Mouse (Mus musculus) stomach, embryonic 14.5 days (tissue): ENCODE measurements around the gene Mmp15. TPM values are rescaled to one million over a fixed set of nuclear protein-coding genes. Genes with fewer than 3 reads are reported as not detected.

Experiments
- ATAC-seq: fragments of 200-750 bp; cut with Nextera tagmentation; 2 replicates; pipeline ENCODE4 v1.8.0; 2017; ENCODE audit warnings: low read depth, moderate TSS enrichment; ENCODE audit not compliant: insufficient number of reproducible peaks, insufficient read depth, low FRiP score
- H3K27ac ChIP-seq: fragments of 300-500 bp; sonication (generic); 2 replicates; pipeline ENCODE4 v1.5.1; 2014; ENCODE audit warnings: mild to moderate bottlenecking, low read length, moderate library complexity, mixed read lengths
- H3K27me3 ChIP-seq: fragments of 300-500 bp; sonication (generic); 2 replicates; pipeline ENCODE4 v1.6.1; 2014; ENCODE audit warnings: low read length, control low read depth, mixed read lengths; ENCODE audit not compliant: control insufficient read depth, insufficient read depth
- H3K36me3 ChIP-seq: fragments of 300-500 bp; sonication (generic); 2 replicates; pipeline ENCODE4 v1.6.1; 2014; ENCODE audit warnings: mild to moderate bottlenecking, control low read depth, low read length, moderate library complexity, mixed read lengths; ENCODE audit not compliant: control insufficient read depth, insufficient read depth
- H3K4me1 ChIP-seq: fragments of 300-500 bp; sonication (generic); 2 replicates; pipeline ENCODE4 v1.6.1; 2014; ENCODE audit warnings: low read length, control low read depth, mixed read lengths; ENCODE audit not compliant: control insufficient read depth, insufficient read depth
- H3K4me2 ChIP-seq: fragments of 300-500 bp; sonication (generic); replicated peaks from 2 replicates; pipeline ENCODE4 v1.6.1; 2014; ENCODE audit warnings: low read depth, low read length, control low read depth
- H3K4me3 ChIP-seq: fragments of 300-500 bp; sonication (generic); 2 replicates; pipeline ENCODE4 v1.5.1; 2014; ENCODE audit warnings: low read depth, low read length, control low read depth
- H3K9ac ChIP-seq: fragments of 300-500 bp; sonication (generic); replicated peaks from 2 replicates; pipeline ENCODE4 v1.6.1; 2014; ENCODE audit warnings: low read depth, mild to moderate bottlenecking, control low read depth, low read length, moderate library complexity, mixed read lengths
- H3K9me3 ChIP-seq: fragments of 300-500 bp; sonication (generic); 2 replicates; pipeline ENCODE4 v1.6.1; 2016; ENCODE audit warnings: low read depth, low read length, control low read depth; ENCODE audit not compliant: control insufficient read depth
- WGBS: fragments of 180-500 bp; shearing (Covaris S2); extraction: QIAGEN DNeasy Blood & Tissue Kit; methylation state at CpG from one replicate; pipeline ENCODE4 v1.1.7; 2014; 5-methylcytosine and 5-hydroxymethylcytosine counted together
- polyA plus RNA-seq: library from polyadenylated mRNA; unstranded; fragments of >200 nt; fragmentation: Nextera tagmentation; extraction: Ambion mirVana; gene quantifications from 2 replicates; pipeline ENCODE4 v1.2.1, GENCODE M21; 2014

Mmp15 gene
- polyA plus RNA-seq, 1 experiment from 2014 or later, result 21.5 TPM

GRCm38 (mm10) chr8:95315350-95315749, 36.7 kb upstream of the Mmp15 start:
- WGBS, result 95% methylated on average over 1 of the region's 1 CpGs
- Histone ChIP-seq H3K36me3 (no peaks in the 10 kb centered on the region), H3K27me3 (no peaks in the 10 kb centered on the region), H3K27ac (no peak overlapping the region), H3K4me1 (no peaks in the 10 kb centered on the region), H3K4me3 (no peak overlapping the region), H3K4me2 (no peak overlapping the region), H3K9ac (no peak overlapping the region), H3K9me3 (no peaks in the 10 kb centered on the region)
- no peak for ATAC-seq

GRCm38 (mm10) chr8:95320224-95321139, 31.6 kb upstream of the Mmp15 start:
- H3K9ac ChIP-seq, result peak overlapping the region; percentile 30; the same call in 1 of the 2 replicates
- peak overlapping the region; percentile 36 for H3K4me3 ChIP-seq
- peak; percentile 81 for ATAC-seq
- H3K27ac ChIP-seq, result no peak overlapping the region
- peaks cover 9% of the 10 kb centered on the region; the same call in 1 of the 2 replicates for H3K4me1 ChIP-seq
- peak overlapping the region; percentile 96 for H3K4me2 ChIP-seq
- H3K27me3 ChIP-seq, result no peaks in the 10 kb centered on the region
- peaks cover 14% of the 10 kb centered on the region for H3K36me3 ChIP-seq
- WGBS, result 2% methylated on average over 41 of the region's 41 CpGs
- no peaks in the 10 kb centered on the region for H3K9me3 ChIP-seq

- H3K27ac ChIP-seq, result no peak overlapping the region
- ATAC-seq, result no peak
- H3K4me1 ChIP-seq, result peaks cover 9% of the 10 kb centered on the region; the same call in 1 of the 2 replicates
- no peaks in the 10 kb centered on the region for H3K9me3 ChIP-seq
- H3K4me3 ChIP-seq, result no peak overlapping the region
- H3K27me3 ChIP-seq, result no peaks in the 10 kb centered on the region
- peaks cover 38% of the 10 kb centered on the region for H3K36me3 ChIP-seq
- WGBS, result 81% methylated on average over 3 of the region's 3 CpGs
- H3K9ac ChIP-seq, result no peak overlapping the region
- H3K4me2 ChIP-seq, result no peak overlapping the region
These were observed 28.9 kb upstream of the Mmp15 start for GRCm38 (mm10) chr8:95323201-95323600.

GRCm38 (mm10) chr8:95324646-95325045, 27.4 kb upstream of the Mmp15 start:
- no peak overlapping the region for H3K27ac ChIP-seq

GRCm38 (mm10) chr8:95326822-95327221, 25.2 kb upstream of the Mmp15 start:
- no peak overlapping the region for H3K4me2 ChIP-seq
- ATAC-seq, result no peak
- WGBS, result 88% methylated on average over 5 of the region's 5 CpGs
- H3K4me3 ChIP-seq, result no peak overlapping the region
- no peak overlapping the region for H3K9ac ChIP-seq
- H3K27ac ChIP-seq, result no peak overlapping the region
- no peaks in the 10 kb centered on the region for H3K27me3 ChIP-seq
- peaks cover 15% of the 10 kb centered on the region for H3K4me1 ChIP-seq
- peaks cover 54% of the 10 kb centered on the region for H3K36me3 ChIP-seq
- no peaks in the 10 kb centered on the region for H3K9me3 ChIP-seq

More at GRCm38 (mm10) chr8:95324646-95325045, 27.4 kb upstream of the Mmp15 start:
- Histone ChIP-seq H3K9ac (no peak overlapping the region), H3K4me2 (no peak overlapping the region), H3K27me3 (no peaks in the 10 kb centered on the region), H3K36me3 (peaks cover 53% of the 10 kb centered on the region), H3K4me1 (peaks cover 10% of the 10 kb centered on the region; the same call in 1 of the 2 replicates), H3K9me3 (no peaks in the 10 kb centered on the region), H3K4me3 (no peak overlapping the region)
- 68% methylated on average over 5 of the region's 5 CpGs for WGBS
- ATAC-seq, result no peak

- peaks cover 54% of the 10 kb centered on the region for H3K36me3 ChIP-seq
- H3K27ac ChIP-seq, result no peak overlapping the region
- no peaks in the 10 kb centered on the region for H3K9me3 ChIP-seq
- 90% methylated on average over 46 of the region's 46 CpGs for WGBS
- H3K4me2 ChIP-seq, result no peak overlapping the region
- no peak for ATAC-seq
- no peak overlapping the region for H3K4me3 ChIP-seq
- H3K9ac ChIP-seq, result no peak overlapping the region
- H3K4me1 ChIP-seq, result peaks cover 15% of the 10 kb centered on the region
- H3K27me3 ChIP-seq, result no peaks in the 10 kb centered on the region
These were observed 24.1 kb upstream of the Mmp15 start for GRCm38 (mm10) chr8:95327866-95328465.

- Histone ChIP-seq H3K4me3 (peak overlapping the region; percentile 87), H3K4me1 (peaks cover 12% of the 10 kb centered on the region), H3K9ac (peak overlapping the region; percentile 79), H3K27me3 (no peaks in the 10 kb centered on the region), H3K9me3 (no peaks in the 10 kb centered on the region), H3K27ac (peak overlapping the region; percentile 98; the same call in 1 of the 2 replicates), H3K4me2 (peak overlapping the region; percentile 90), H3K36me3 (peaks cover 46% of the 10 kb centered on the region)
- 67% methylated on average over 1 of the region's 1 CpGs for WGBS
- ATAC-seq, result no peak
These were observed 21.7 kb upstream of the Mmp15 start for GRCm38 (mm10) chr8:95330367-95330766.

- peak; percentile 25 for ATAC-seq
- H3K9ac ChIP-seq, result peak overlapping the region; percentile 79
- no peaks in the 10 kb centered on the region for H3K27me3 ChIP-seq
- H3K36me3 ChIP-seq, result peaks cover 40% of the 10 kb centered on the region
- H3K4me3 ChIP-seq, result peak overlapping the region; percentile 87
- peak overlapping the region; percentile 90 for H3K4me2 ChIP-seq
- H3K27ac ChIP-seq, result peak overlapping the region; percentile 98
- under 1% methylated on average over 38 of the region's 38 CpGs for WGBS
- H3K4me1 ChIP-seq, result peaks cover 10% of the 10 kb centered on the region
- no peaks in the 10 kb centered on the region for H3K9me3 ChIP-seq
These were observed 20.8 kb upstream of the Mmp15 start for GRCm38 (mm10) chr8:95331156-95331719.
